Mouse (Mus musculus) limb, embryonic 15.5 days (tissue): ENCODE measurements around the gene Dnaja4. TPM values are rescaled to one million over a fixed set of nuclear protein-coding genes. Genes with fewer than 3 reads are reported as not detected.
"Not testable (repeated sequence)": the region's sequence is repeated elsewhere in the genome, so short reads cannot be mapped to it uniquely, and the experiment has no call there.

Experiments
- ATAC-seq: fragments of 200-750 bp; cut with Nextera tagmentation; 2 replicates; pipeline ENCODE4 v1.8.0; 2017; ENCODE audit warnings: low read depth, moderate TSS enrichment; ENCODE audit not compliant: insufficient number of reproducible peaks, low FRiP score, low TSS enrichment
- H3K27ac ChIP-seq: fragments of 300-500 bp; sonication (generic); 2 replicates; pipeline ENCODE4 v1.5.1; 2015; ENCODE audit warnings: moderate library complexity, mild to moderate bottlenecking, inconsistent platforms
- H3K27me3 ChIP-seq: fragments of 300-500 bp; sonication (generic); 2 replicates; pipeline ENCODE4 v1.6.1; 2015; ENCODE audit warnings: inconsistent platforms
- H3K36me3 ChIP-seq: fragments of 300-500 bp; sonication (generic); 2 replicates; pipeline ENCODE4 v1.6.1; 2015; ENCODE audit warnings: inconsistent platforms
- H3K4me1 ChIP-seq: fragments of 300-500 bp; sonication (generic); 2 replicates; pipeline ENCODE4 v1.6.1; 2015; ENCODE audit warnings: inconsistent platforms
- H3K4me2 ChIP-seq: fragments of 300-500 bp; sonication (generic); 2 replicates; pipeline ENCODE4 v1.6.1; 2015; ENCODE audit warnings: mild to moderate bottlenecking, inconsistent platforms
- H3K4me3 ChIP-seq: fragments of 300-500 bp; sonication (generic); 2 replicates; pipeline ENCODE4 v1.5.1; 2015; ENCODE audit warnings: mild to moderate bottlenecking, inconsistent platforms
- H3K9ac ChIP-seq: fragments of 300-500 bp; sonication (generic); 2 replicates; pipeline ENCODE4 v1.6.1; 2015; ENCODE audit warnings: inconsistent platforms
- H3K9me3 ChIP-seq: fragments of 300-500 bp; sonication (generic); 2 replicates; pipeline ENCODE4 v1.6.1; 2016; ENCODE audit warnings: inconsistent platforms
- WGBS: fragments of 180-500 bp; shearing (Covaris S2); methylation state at CpG from one replicate; pipeline ENCODE4 v1.1.7; 2015; 5-methylcytosine and 5-hydroxymethylcytosine counted together
- polyA plus RNA-seq: library from polyadenylated mRNA; unstranded; fragments of >200 nt; fragmentation: Nextera tagmentation; extraction: Ambion mirVana; gene quantifications from 2 replicates; pipeline ENCODE4 v1.2.1, GENCODE M21; 2015

Gene Dnaja4
- polyA plus RNA-seq, 1 experiment from 2014 or later: 10.1 TPM

DNA sequence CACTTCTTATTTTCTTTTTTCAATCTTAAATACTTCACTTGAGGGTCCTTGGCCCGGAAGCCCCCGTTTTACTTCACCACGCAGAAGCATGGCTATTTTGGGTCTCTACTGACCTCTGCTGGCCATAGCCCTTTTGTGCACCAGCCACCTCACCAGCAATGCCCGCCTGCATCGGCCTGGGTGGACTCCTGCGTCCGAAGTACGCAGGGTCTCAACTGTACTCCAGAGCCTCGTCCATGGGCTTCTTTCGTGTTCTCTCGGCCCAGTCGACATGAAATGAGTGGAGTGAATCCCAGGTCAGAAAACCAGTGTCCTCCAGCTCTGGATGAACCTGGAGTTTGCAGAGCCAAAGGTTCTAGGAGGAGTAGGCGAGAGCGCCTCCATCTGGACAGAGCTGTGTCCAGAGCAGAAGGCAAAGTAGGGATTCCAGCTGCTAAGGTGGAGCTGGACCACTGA lies 22.1 kb upstream of the Dnaja4 start:
- H3K27ac ChIP-seq: no peak overlapping the region
- H3K9me3 ChIP-seq: no peaks in the 10 kb centered on the region
- 1% methylated on average over 14 of the region's 14 CpGs for WGBS
- no peaks in the 10 kb centered on the region for H3K36me3 ChIP-seq
- no peak for ATAC-seq
- H3K9ac ChIP-seq: no peak overlapping the region; the same call in 1 of the 2 replicates
- no peaks in the 10 kb centered on the region for H3K27me3 ChIP-seq
- H3K4me3 ChIP-seq: peak overlapping the region; percentile 38
- peak overlapping the region; percentile 55 for H3K4me2 ChIP-seq
- no peaks in the 10 kb centered on the region for H3K4me1 ChIP-seq

GRCm38 (mm10) chr9:54682846-54683245 lies 15.8 kb upstream of the Dnaja4 start:
- Histone ChIP-seq H3K4me1 (0 out of 2 replicates have a peak, but pooled peaks cover 3% of the 10 kb centered on the region), H3K4me3 (no peak overlapping the region), H3K27me3 (no peaks in the 10 kb centered on the region), H3K36me3 (no peaks in the 10 kb centered on the region), H3K9ac (no peak overlapping the region), H3K27ac (no peak overlapping the region), H3K9me3 (no peaks in the 10 kb centered on the region), H3K4me2 (no peak overlapping the region)
- WGBS: 72% methylated on average over 4 of the region's 4 CpGs
- no peak for ATAC-seq

DNA sequence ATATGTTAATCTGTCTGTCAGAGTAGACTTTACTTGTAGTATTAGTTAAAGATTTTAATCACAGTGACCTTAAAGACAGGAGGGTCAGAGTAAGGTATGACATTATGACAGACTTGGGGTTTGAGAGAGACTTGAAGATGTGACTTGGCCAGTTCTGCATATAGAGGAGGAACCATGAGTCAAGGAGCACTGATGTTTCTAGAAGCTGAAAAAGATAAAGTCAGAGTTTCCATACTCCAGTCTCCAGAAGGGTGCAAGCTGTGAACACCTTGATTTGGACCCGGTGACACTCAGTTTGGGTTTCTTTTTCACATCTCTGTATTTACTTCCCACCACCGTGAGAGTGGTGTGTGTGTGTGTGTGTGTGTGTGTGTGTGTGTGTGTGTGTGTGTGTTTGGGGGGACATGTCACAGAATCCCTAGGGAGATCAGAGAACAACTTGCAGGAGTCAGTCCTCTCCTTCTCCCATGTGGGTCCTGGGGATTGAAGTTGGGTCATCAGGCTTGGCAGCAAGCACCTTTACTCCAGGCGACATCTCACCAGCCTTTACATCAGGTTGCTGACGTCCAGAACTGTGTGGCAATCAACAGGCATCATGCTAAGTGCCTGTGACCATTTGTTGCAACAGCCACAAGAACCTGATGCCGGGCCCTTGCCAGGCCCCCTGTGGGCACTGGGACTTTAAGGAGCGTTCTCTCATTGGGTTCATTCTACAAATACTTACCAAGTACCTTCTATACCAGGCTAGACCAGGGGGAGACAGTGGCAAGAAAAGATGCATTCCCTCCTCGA lies 14.7 kb upstream of the Dnaja4 start:
- WGBS: 70% methylated on average over 7 of the region's 7 CpGs
- Histone ChIP-seq H3K4me1 (0 out of 2 replicates have a peak, but pooled peaks cover 3% of the 10 kb centered on the region), H3K4me2 (no peak overlapping the region), H3K4me3 (no peak overlapping the region), H3K9ac (no peak overlapping the region), H3K9me3 (no peaks in the 10 kb centered on the region), H3K36me3 (no peaks in the 10 kb centered on the region), H3K27me3 (no peaks in the 10 kb centered on the region), H3K27ac (no peak overlapping the region)
- ATAC-seq: no peak

DNA sequence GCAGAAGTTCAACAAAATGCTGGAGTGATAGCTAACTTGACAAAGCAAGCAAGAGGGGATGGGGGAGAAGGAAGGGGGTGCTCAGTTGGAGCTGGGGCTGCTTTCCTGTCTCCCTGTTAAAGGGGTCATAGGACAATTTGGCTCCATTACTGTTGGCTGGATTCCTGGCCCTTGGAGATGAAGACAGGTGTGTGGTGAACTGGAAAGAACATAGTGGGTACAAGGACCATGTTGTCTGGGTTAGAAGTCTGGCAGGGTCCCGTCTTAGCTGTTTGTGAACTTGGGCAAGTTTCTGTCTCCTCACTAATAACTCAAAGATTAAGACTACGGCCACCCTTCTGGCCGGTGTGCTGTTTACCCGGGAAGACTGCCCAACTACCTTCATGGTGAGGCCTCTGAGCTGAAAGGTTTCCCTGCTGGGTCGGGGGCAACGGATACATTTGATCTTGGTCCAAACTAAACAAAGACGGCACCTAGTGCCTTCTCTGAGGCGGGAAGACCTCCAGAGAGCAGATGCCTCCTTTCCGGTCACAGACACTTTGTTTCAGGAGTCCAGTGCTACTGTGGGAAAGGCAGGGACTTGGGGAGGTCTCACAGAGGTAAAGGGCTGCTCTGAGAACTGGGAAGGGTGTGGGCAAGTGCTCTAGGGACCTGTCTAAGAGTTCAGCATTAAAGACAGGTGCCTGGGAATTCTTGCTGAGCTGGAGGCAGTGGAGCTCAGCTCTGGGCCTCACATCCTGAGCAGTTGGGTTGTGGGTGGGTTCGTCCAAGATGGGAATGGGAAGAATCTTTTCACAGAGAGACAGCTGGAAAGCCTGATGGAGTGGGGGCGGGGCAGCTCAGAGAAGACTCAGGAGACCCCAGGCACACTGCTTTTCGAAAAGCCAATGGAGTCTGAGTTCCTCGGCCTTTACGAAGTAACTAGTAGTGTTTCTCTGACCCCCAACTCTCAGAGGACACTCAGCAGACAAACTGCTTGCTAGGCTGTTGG lies 11.1 kb upstream of the Dnaja4 start:
- 0 out of 2 replicates have a peak, but pooled peaks cover 7% of the 10 kb centered on the region for H3K27me3 ChIP-seq
- H3K9ac ChIP-seq: no peak overlapping the region
- WGBS: 67% methylated on average over 14 of the region's 14 CpGs
- H3K4me2 ChIP-seq: no peak overlapping the region
- no peaks in the 10 kb centered on the region for H3K9me3 ChIP-seq
- H3K4me3 ChIP-seq: no peak overlapping the region
- 0 out of 2 replicates have a peak, but pooled peaks cover 3% of the 10 kb centered on the region for H3K4me1 ChIP-seq
- H3K36me3 ChIP-seq: no peaks in the 10 kb centered on the region
- no peak overlapping the region for H3K27ac ChIP-seq
- no peak for ATAC-seq

GRCm38 (mm10) chr9:54689446-54689845 lies 9.2 kb upstream of the Dnaja4 start:
- no peak overlapping the region for H3K4me2 ChIP-seq
- 0 out of 2 replicates have a peak, but pooled peaks cover 10% of the 10 kb centered on the region for H3K27me3 ChIP-seq
- 66% methylated on average over 8 of the region's 8 CpGs for WGBS
- H3K4me1 ChIP-seq: 0 out of 2 replicates have a peak, but pooled peaks cover 3% of the 10 kb centered on the region
- no peak for ATAC-seq
- no peak overlapping the region for H3K4me3 ChIP-seq
- no peak overlapping the region for H3K9ac ChIP-seq
- no peaks in the 10 kb centered on the region for H3K36me3 ChIP-seq
- H3K27ac ChIP-seq: no peak overlapping the region
- no peaks in the 10 kb centered on the region for H3K9me3 ChIP-seq

- not testable (repeated sequence) for ATAC-seq
- 0 out of 2 replicates have a peak, but pooled peaks cover 13% of the 10 kb centered on the region for H3K27me3 ChIP-seq
- WGBS: 65% methylated on average over 2 of the region's 2 CpGs
These were observed 8.0 kb upstream of the Dnaja4 start for GRCm38 (mm10) chr9:54690697-54691096.

DNA sequence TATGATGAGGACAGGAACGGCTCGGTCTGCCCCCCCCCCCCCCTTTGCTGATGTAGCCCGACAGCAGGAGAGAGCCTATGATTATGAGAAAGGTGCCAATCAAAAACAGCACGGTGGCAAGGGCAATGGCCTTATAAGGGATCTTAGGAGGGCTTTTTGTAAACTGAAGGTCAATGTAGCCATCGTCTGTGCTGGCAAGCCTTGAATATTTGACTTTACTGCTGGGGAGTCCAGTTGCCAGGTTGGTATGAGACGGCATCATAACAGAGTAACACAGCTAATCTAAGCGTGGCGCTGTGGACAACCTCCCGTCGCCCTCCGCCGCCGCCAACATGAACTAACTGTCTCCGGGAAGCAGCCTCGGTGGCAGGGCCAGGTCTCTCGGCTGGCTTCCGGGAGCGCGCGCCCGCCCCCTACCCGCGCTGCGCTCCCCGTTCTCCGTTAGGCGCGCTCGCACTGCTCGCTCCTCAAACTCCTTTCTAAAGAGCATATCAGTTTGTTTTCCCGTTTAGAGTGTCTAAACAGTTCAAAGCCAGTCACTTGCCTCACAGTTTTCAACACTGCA lies 7.3 kb upstream of the Dnaja4 start:
- peak overlapping the region; percentile 61 for H3K4me2 ChIP-seq
- H3K4me1 ChIP-seq, H3K9ac ChIP-seq, H3K36me3 ChIP-seq, ATAC-seq, H3K9me3 ChIP-seq, H3K27ac ChIP-seq: not testable (repeated sequence)
- 3% methylated on average over 31 of the region's 31 CpGs for WGBS
- H3K4me3 ChIP-seq: peak overlapping the region; percentile 27
- H3K27me3 ChIP-seq: 0 out of 2 replicates have a peak, but pooled peaks cover 13% of the 10 kb centered on the region

More at GRCm38 (mm10) chr9:54690697-54691096, 8.0 kb upstream of the Dnaja4 start:
- not testable (repeated sequence) for H3K27ac ChIP-seq, H3K4me2 ChIP-seq, H3K9me3 ChIP-seq, H3K9ac ChIP-seq, H3K36me3 ChIP-seq, H3K4me1 ChIP-seq, H3K4me3 ChIP-seq

- peak overlapping the region; percentile 76 for H3K4me3 ChIP-seq
- no peak for ATAC-seq
- peak overlapping the region; percentile 85 for H3K9ac ChIP-seq
These were observed 343 bp downstream of the Dnaja4 start for GRCm38 (mm10) chr9:54699087-54699344.

DNA sequence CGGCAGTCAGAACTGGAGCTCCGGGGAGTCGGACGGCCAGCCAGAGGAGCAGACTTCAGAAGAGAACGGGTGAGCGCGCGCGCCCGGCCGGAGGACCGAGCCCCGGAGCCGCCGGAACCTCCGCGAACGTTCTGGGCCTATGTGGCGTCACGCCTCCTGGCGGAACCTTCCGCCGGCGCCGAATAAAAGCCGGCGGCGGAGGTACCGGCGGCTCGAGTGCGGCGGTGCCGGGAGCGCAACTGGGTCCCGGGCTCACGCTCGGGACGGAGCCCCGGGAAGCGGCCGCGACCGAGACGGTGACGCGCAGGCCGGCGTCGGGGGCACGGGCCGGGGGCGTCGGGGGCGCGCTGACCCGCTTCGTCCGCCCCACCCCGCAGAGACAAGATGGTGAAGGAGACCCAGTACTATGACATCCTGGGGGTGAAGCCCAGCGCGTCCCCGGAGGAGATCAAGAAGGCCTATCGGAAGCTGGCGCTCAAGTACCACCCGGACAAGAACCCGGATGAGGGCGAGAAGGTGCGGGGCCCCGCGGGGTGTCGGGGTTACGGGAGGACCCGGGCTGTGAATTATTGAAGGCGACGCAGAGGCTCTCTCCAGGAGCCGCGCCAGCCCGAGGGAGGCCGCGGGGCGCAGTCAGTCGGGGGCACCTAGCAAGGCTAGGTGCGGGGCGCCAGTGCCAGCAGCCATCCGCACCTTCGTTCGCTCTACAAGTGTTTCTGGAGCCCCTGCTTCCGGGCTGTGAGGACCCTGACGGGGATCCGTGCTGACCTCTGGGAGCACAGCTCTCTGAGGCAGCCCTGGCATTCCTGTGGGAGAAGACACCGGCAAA lies 886 bp downstream of the Dnaja4 start:
- H3K4me2 ChIP-seq: peak overlapping the region; percentile 94
- under 1% methylated on average over 88 of the region's 92 CpGs for WGBS
- H3K27me3 ChIP-seq: peaks cover 5% of the 10 kb centered on the region; the same call in 1 of the 2 replicates

More at GRCm38 (mm10) chr9:54699087-54699344, 343 bp downstream of the Dnaja4 start:
- Histone ChIP-seq H3K27ac (peak overlapping the region; percentile 47), H3K36me3 (no peaks in the 10 kb centered on the region), H3K27me3 (peaks cover 5% of the 10 kb centered on the region; the same call in 1 of the 2 replicates), H3K4me2 (peak overlapping the region; percentile 94), H3K9me3 (no peaks in the 10 kb centered on the region), H3K4me1 (peaks cover 11% of the 10 kb centered on the region)
- 7% methylated on average over 27 of the region's 27 CpGs for WGBS

DNA sequence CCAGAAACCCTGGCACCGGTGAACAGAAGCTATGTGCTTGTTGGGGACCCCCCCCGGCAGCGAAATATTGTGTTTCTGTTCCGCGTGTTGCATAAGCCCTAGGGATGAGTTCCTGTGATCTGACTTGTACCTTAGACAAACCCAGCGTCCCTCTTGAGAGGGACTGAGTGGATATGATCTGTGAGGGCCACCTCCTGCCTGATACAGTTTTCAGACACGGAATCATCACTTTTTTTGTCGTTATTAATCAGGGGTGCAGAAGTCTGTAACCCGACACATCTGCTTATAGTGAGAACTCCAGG lies 1.5 kb downstream of the Dnaja4 start:
- peaks cover 5% of the 10 kb centered on the region; the same call in 1 of the 2 replicates for H3K27me3 ChIP-seq

More for the DNA sequence above, 886 bp downstream of the Dnaja4 start:
- Histone ChIP-seq H3K9ac (peak overlapping the region; percentile 85), H3K36me3 (no peaks in the 10 kb centered on the region), H3K4me3 (peak overlapping the region; percentile 76), H3K4me1 (peaks cover 11% of the 10 kb centered on the region), H3K9me3 (no peaks in the 10 kb centered on the region), H3K27ac (peak overlapping the region; percentile 47)
- ATAC-seq: peak; percentile 56; the same call in 1 of the 2 replicates

DNA sequence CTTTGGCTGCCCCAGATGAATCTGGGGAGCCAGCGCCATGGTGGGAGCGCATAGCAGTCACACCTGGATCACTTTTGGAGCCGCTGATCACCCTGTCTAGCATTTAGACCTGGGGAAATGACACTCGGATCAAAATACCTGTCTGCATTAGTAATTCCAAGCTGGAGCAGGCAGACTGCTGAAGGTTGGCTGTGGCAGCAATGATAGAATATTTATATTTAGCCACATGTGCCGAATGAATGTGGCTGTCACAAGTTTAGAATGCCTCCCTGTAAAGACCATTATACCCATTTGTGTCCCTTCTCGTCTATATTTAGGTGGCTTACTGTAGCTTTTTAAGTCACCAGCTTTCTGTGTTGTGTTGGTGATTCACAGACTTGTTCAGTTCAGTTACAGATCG lies 2.1 kb downstream of the Dnaja4 start:
- peak overlapping the region; percentile 76 for H3K4me3 ChIP-seq
- H3K9me3 ChIP-seq: no peaks in the 10 kb centered on the region
- H3K9ac ChIP-seq: 0 out of 2 replicates have a peak overlapping the region, but pooled peaks have one; percentile 4
- peaks cover 3% of the 10 kb centered on the region; the same call in 1 of the 2 replicates for H3K27me3 ChIP-seq
- H3K4me1 ChIP-seq: peaks cover 11% of the 10 kb centered on the region
- ATAC-seq: no peak
- no peak overlapping the region for H3K27ac ChIP-seq
- 75% methylated on average over 7 of the region's 7 CpGs for WGBS
- peak overlapping the region; percentile 94; the same call in 1 of the 2 replicates for H3K4me2 ChIP-seq
- H3K36me3 ChIP-seq: no peaks in the 10 kb centered on the region

More for the DNA sequence above, 1.5 kb downstream of the Dnaja4 start:
- Histone ChIP-seq H3K9me3 (no peaks in the 10 kb centered on the region), H3K4me1 (peaks cover 11% of the 10 kb centered on the region), H3K27ac (no peak overlapping the region; the same call in 1 of the 2 replicates), H3K36me3 (no peaks in the 10 kb centered on the region), H3K9ac (peak overlapping the region; percentile 85), H3K4me3 (peak overlapping the region; percentile 76), H3K4me2 (peak overlapping the region; percentile 94)
- no peak for ATAC-seq
- 12% methylated on average over 9 of the region's 9 CpGs for WGBS
